Mouse (Mus musculus) forebrain, embryonic 14.5 days (tissue): ENCODE data around the gene Cd22. TPM values are rescaled to one million over a fixed set of nuclear protein-coding genes. Genes with fewer than 3 reads are reported as not detected.

Source experiments
- ATAC-seq: fragments of 200-750 bp; cut with Nextera tagmentation; 2 replicates; pipeline ENCODE4 v1.8.0; 2017; ENCODE audit warnings: mild to moderate bottlenecking, moderate library complexity
- DNase-seq: peaks from one replicate; pipeline ENCODE4 v3.0.0-alpha.2; 2015; ENCODE audit warnings: low spot score
- H3K27ac ChIP-seq: fragments of 300-500 bp; sonication (generic); 2 replicates; pipeline ENCODE4 v1.5.1; 2014; ENCODE audit warnings: low read depth, mild to moderate bottlenecking, control low read depth, low read length, moderate library complexity
- H3K27me3 ChIP-seq: fragments of 300-500 bp; sonication (generic); replicated peaks from 2 replicates; pipeline ENCODE4 v1.6.1; 2014; ENCODE audit warnings: low read length, control low read depth, mixed read lengths; ENCODE audit not compliant: control insufficient read depth, insufficient read depth
- H3K36me3 ChIP-seq: fragments of 300-500 bp; sonication (generic); 2 replicates; pipeline ENCODE4 v1.6.1; 2014; ENCODE audit warnings: low read length, control low read depth; ENCODE audit not compliant: control insufficient read depth, insufficient read depth
- H3K4me1 ChIP-seq: fragments of 300-500 bp; sonication (generic); 2 replicates; pipeline ENCODE4 v1.6.1; 2014; ENCODE audit warnings: antibody characterized with exemption, low read length, control low read depth; ENCODE audit not compliant: control insufficient read depth, insufficient read depth
- H3K4me2 ChIP-seq: fragments of 300-500 bp; sonication (generic); 2 replicates; pipeline ENCODE4 v1.6.1; 2014; ENCODE audit warnings: mild to moderate bottlenecking, control low read depth, low read length
- H3K4me3 ChIP-seq: fragments of 300-500 bp; sonication (generic); 2 replicates; pipeline ENCODE4 v1.5.1; 2014; ENCODE audit warnings: low read depth, low read length, control low read depth
- H3K9ac ChIP-seq: fragments of 300-500 bp; sonication (generic); 2 replicates; pipeline ENCODE4 v1.6.1; 2014; ENCODE audit warnings: mild to moderate bottlenecking, low read length, control low read depth, moderate library complexity
- H3K9me3 ChIP-seq: fragments of 300-500 bp; sonication (generic); replicated peaks from 2 replicates; pipeline ENCODE4 v1.6.1; 2016; ENCODE audit warnings: low read length, control low read depth, mixed read lengths; ENCODE audit not compliant: control insufficient read depth
- WGBS: fragments of 180-500 bp; shearing (Covaris S2); extraction: QIAGEN DNeasy Blood & Tissue Kit; methylation state at CpG from one replicate; pipeline ENCODE4 v1.1.7; 2014; 5-methylcytosine and 5-hydroxymethylcytosine counted together
- polyA plus RNA-seq: library from polyadenylated mRNA; unstranded; fragments of >200 nt; fragmentation: Nextera tagmentation; extraction: Ambion mirVana; gene quantifications from 2 replicates; pipeline ENCODE4 v1.2.1, GENCODE M21; 2014

Gene Cd22
- polyA plus RNA-seq, 1 experiment from 2014 or later: not detected

DNA sequence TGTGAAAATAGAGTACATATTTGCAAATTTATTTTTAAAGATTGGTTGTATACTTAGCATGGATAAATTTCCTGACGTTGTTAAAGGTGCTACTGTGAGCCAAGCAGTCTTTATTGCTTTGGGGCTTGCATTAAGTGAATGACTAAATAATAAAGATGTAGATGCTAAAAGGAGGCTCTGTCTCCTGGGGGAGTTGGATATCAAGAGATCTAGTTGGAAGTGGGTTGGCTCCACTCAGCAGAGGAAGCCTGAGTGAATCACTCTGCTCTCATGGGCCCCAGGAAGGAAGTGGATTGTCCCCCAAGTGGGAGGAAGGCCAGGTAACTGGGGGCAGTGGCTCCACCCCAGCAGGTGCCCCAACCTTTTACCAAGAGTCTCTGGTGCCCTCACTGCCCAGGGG, 22.4 kb downstream of the Cd22 start:
- DNase-seq: no peak
- ATAC-seq: no peak
- Histone ChIP-seq H3K4me3 (no peak overlapping the region), H3K27me3 (no peaks in the 10 kb centered on the region), H3K9me3 (no peaks in the 10 kb centered on the region), H3K9ac (no peak overlapping the region), H3K4me2 (no peak overlapping the region), H3K36me3 (no peaks in the 10 kb centered on the region), H3K4me1 (no peaks in the 10 kb centered on the region), H3K27ac (no peak overlapping the region)
- 93% methylated on average over 1 of the region's 1 CpGs for WGBS

DNA sequence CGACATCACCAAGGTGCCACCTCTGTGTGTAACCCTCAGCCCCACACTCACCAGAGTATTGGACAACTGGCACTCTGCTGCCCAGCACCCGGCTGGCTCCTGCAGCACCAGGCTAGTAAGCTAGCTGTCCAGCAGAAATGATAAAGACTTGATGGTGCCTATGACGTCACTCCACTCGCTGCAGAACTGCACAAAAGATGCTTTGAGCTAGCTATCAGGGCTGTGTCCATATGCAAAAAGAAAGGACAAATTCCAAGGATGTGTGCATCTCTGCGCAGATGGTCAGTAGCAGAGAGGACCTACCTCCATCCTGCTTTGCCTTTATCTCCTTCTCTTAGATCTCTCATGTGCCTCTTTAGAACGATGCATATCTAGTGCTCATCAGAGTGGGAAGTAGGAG, 24.1 kb downstream of the Cd22 start, which contains the start of gene Ffar3:
Gene Ffar3 (minus strand): TSS at position 101 of the 400 bp plus-strand sequence.
- H3K36me3 ChIP-seq: no peaks in the 10 kb centered on the region
- WGBS: 86% methylated on average over 6 of the region's 6 CpGs
- H3K4me3 ChIP-seq: no peak within 1 kb of the TSS
- no peaks in the 10 kb centered on the region for H3K4me1 ChIP-seq
- no peak within 1 kb of the TSS for H3K27ac ChIP-seq
- no peak within 1 kb of the TSS for H3K4me2 ChIP-seq
- H3K9ac ChIP-seq: no peak within 1 kb of the TSS
- no peaks in the 10 kb centered on the region for H3K27me3 ChIP-seq
- H3K9me3 ChIP-seq: no peaks in the 10 kb centered on the region
- DNase-seq: no peak
- ATAC-seq: no peak

DNA sequence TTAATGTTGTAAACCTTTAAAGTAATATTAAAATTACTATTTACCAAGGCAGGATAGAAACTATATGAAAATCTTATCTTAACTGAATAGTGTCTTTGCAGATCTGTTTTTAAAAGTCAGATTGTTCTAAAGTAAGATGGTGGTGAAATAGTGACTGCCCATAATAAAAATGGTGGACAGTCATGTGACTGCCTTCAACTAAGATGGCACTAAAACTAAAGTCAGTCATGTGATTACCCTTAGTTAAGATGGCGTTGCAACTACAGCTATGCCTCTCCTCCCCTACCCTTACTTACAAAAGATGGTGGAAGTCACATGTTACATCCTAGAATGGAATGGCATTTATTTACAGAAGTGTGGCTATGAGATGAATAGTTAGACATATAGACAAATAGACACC, 28.7 kb downstream of the Cd22 start:
- no peak overlapping the region for H3K4me2 ChIP-seq
- no peaks in the 10 kb centered on the region for H3K9me3 ChIP-seq
- H3K4me3 ChIP-seq: no peak overlapping the region
- 83% methylated on average over 1 of the region's 1 CpGs for WGBS
- no peak for DNase-seq
- no peak overlapping the region for H3K27ac ChIP-seq
- no peaks in the 10 kb centered on the region for H3K27me3 ChIP-seq
- no peaks in the 10 kb centered on the region for H3K4me1 ChIP-seq
- ATAC-seq: no peak
- no peaks in the 10 kb centered on the region for H3K36me3 ChIP-seq
- H3K9ac ChIP-seq: no peak overlapping the region

DNA sequence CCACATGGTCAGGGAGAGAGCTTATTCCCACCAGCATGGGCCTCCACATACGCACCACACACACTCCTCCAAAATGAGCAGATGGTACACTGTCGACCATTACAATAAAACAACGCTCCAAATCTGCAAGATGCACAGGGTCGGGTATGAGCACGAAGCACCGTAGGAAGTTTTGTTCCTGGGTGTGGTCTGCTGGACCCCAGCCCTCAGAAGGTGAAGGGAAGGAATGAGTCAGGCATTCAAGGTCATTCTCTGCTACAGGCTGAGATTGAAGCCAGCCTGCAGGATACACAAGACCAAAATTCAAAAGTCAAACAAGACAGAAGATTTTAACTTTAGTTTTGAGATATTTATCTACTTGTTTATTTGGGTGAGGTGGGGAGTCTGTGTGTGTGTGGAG, 32.2 kb downstream of the Cd22 start:
- Histone ChIP-seq H3K36me3 (no peaks in the 10 kb centered on the region), H3K4me3 (no peak overlapping the region), H3K9ac (no peak overlapping the region), H3K27me3 (no peaks in the 10 kb centered on the region), H3K9me3 (no peaks in the 10 kb centered on the region), H3K4me2 (no peak overlapping the region), H3K27ac (no peak overlapping the region), H3K4me1 (no peaks in the 10 kb centered on the region)
- DNase-seq (no peak), ATAC-seq (no peak)
- 82% methylated on average over 6 of the region's 6 CpGs for WGBS

DNA sequence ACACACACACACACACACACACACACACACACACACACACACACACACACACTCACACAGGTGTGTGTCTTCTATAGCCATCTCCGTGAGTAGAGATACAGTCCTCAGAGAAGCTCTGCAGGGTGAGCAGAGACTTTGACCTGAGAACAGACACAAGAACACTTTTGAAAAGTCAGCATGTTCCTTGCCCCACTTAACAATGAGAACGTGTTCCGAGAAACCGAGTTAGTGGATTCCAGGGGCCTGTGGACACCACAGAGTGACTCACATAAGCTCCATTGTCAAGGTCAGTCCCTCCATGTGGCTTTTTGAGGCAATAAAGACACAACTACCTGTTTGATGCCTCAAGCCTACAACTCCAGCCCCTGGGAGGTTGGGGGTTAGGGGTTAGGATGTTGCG, 32.8 kb downstream of the Cd22 start:
- Histone ChIP-seq H3K9me3 (no peaks in the 10 kb centered on the region), H3K4me2 (no peak overlapping the region), H3K27me3 (no peaks in the 10 kb centered on the region), H3K4me1 (no peaks in the 10 kb centered on the region), H3K9ac (no peak overlapping the region), H3K36me3 (no peaks in the 10 kb centered on the region), H3K27ac (no peak overlapping the region), H3K4me3 (no peak overlapping the region)
- DNase-seq: no peak
- no peak for ATAC-seq
- 69% methylated on average over 5 of the region's 5 CpGs for WGBS

GRCm38 (mm10) chr7:30846505-30847053, 33.6 kb downstream of the Cd22 start:
- no peak overlapping the region for H3K9ac ChIP-seq
- no peak for DNase-seq
- H3K4me1 ChIP-seq: no peaks in the 10 kb centered on the region
- H3K9me3 ChIP-seq: no peaks in the 10 kb centered on the region
- H3K27me3 ChIP-seq: no peaks in the 10 kb centered on the region
- no peak overlapping the region for H3K4me2 ChIP-seq
- 70% methylated on average over 2 of the region's 2 CpGs for WGBS
- ATAC-seq: no peak
- H3K27ac ChIP-seq: no peak overlapping the region
- no peaks in the 10 kb centered on the region for H3K36me3 ChIP-seq
- H3K4me3 ChIP-seq: no peak overlapping the region

GRCm38 (mm10) chr7:30844676-30845297, 35.4 kb downstream of the Cd22 start:
- no peak for ATAC-seq
- H3K36me3 ChIP-seq: no peaks in the 10 kb centered on the region
- H3K27ac ChIP-seq: peak overlapping the region; percentile 29
- no peak overlapping the region for H3K9ac ChIP-seq
- H3K4me2 ChIP-seq: no peak overlapping the region
- H3K27me3 ChIP-seq: no peaks in the 10 kb centered on the region
- H3K4me1 ChIP-seq: no peaks in the 10 kb centered on the region
- WGBS: 45% methylated on average over 7 of the region's 7 CpGs
- no peaks in the 10 kb centered on the region for H3K9me3 ChIP-seq
- peak; percentile 30 for DNase-seq
- H3K4me3 ChIP-seq: no peak overlapping the region

- DNase-seq: no peak
- Histone ChIP-seq H3K27ac (no peak overlapping the region), H3K4me1 (no peaks in the 10 kb centered on the region), H3K9ac (no peak overlapping the region), H3K36me3 (no peaks in the 10 kb centered on the region), H3K4me3 (no peak overlapping the region), H3K9me3 (no peaks in the 10 kb centered on the region), H3K4me2 (no peak overlapping the region), H3K27me3 (no peaks in the 10 kb centered on the region)
- no peak for ATAC-seq
- WGBS: 79% methylated on average over 5 of the region's 5 CpGs
Observed at GRCm38 (mm10) chr7:30842092-30842491, 38.0 kb downstream of the Cd22 start.

GRCm38 (mm10) chr7:30841379-30841778, 38.8 kb downstream of the Cd22 start:
- Histone ChIP-seq H3K9me3 (no peaks in the 10 kb centered on the region), H3K4me1 (no peaks in the 10 kb centered on the region), H3K4me2 (no peak overlapping the region), H3K4me3 (no peak overlapping the region), H3K9ac (no peak overlapping the region), H3K27ac (no peak overlapping the region), H3K27me3 (no peaks in the 10 kb centered on the region), H3K36me3 (no peaks in the 10 kb centered on the region)
- no peak for ATAC-seq
- 80% methylated on average over 4 of the region's 4 CpGs for WGBS
- DNase-seq: no peak
